Mouse (Mus musculus): ENCODE data around the gene F12.
"Not testable (repeated sequence)": the region's sequence is repeated elsewhere in the genome, so short reads cannot be mapped to it uniquely, and the experiment has no call there.

F12 gene

GRCm38 (mm10) chr13:55449679-55450441, 23.3 kb upstream of the F12 start:
- peak; percentile 51 to 54 for DNase-seq (ENCODE audit: low spot score in 2 of 2)

- no peak for DNase-seq (ENCODE audit: low spot score in 2 of 2)
Observed at GRCm38 (mm10) chr13:55449205-55449604, 22.6 kb upstream of the F12 start.

GRCm38 (mm10) chr13:55448131-55448530, 21.5 kb upstream of the F12 start:
- DNase-seq (ENCODE audit: low spot score in 2 of 2): no peak

GRCm38 (mm10) chr13:55447543-55447943, 20.9 kb upstream of the F12 start:
- peak in 1 of 2 experiments; percentile 48 for DNase-seq (ENCODE audit: low spot score in 2 of 2)

GRCm38 (mm10) chr13:55446483-55447105, 20.0 kb upstream of the F12 start:
- no peak for DNase-seq (ENCODE audit: low spot score in 2 of 2)

- no peak for DNase-seq (ENCODE audit: low spot score in 2 of 2)
Observed at GRCm38 (mm10) chr13:55445361-55446091, 18.9 kb upstream of the F12 start.

- peak; percentile 97 for DNase-seq (ENCODE audit: low spot score in 2 of 2)
Observed at GRCm38 (mm10) chr13:55444937-55445315, 18.3 kb upstream of the F12 start, which contains the start of gene Grk6. Grk6 (plus strand) TSS chr13:55445072.

- peak; percentile 67 to 76 for DNase-seq (ENCODE audit: low spot score in 2 of 2)
Observed at GRCm38 (mm10) chr13:55444286-55444936, 17.8 kb upstream of the F12 start.

- no peak for DNase-seq (ENCODE audit: low spot score in 2 of 2)
Observed at GRCm38 (mm10) chr13:55443799-55444285, 17.2 kb upstream of the F12 start.

- not testable (repeated sequence) for DNase-seq (ENCODE audit: low spot score in 2 of 2)
Observed at GRCm38 (mm10) chr13:55437111-55437629, 10.6 kb upstream of the F12 start.

- no peak for DNase-seq (ENCODE audit: low spot score in 2 of 2)
Observed at GRCm38 (mm10) chr13:55431889-55432685, 5.5 kb upstream of the F12 start.

GRCm38 (mm10) chr13:55430566-55430965, 4.0 kb upstream of the F12 start:
- DNase-seq (ENCODE audit: low spot score in 2 of 2): no peak

- peak in 1 of 2 experiments; percentile 53 for DNase-seq (ENCODE audit: low spot score in 2 of 2)
Observed at GRCm38 (mm10) chr13:55429226-55429888, 2.8 kb upstream of the F12 start.

GRCm38 (mm10) chr13:55420933-55421800, 5.4 kb downstream of the F12 start:
- DNase-seq (ENCODE audit: low spot score in 2 of 2): peak; percentile 59 to 70

- DNase-seq (ENCODE audit: low spot score in 2 of 2): no peak
Observed at GRCm38 (mm10) chr13:55420018-55420932, 6.3 kb downstream of the F12 start.

GRCm38 (mm10) chr13:55419142-55419541, 7.5 kb downstream of the F12 start:
- DNase-seq (ENCODE audit: low spot score in 2 of 2): no peak

GRCm38 (mm10) chr13:55418004-55418403, 8.6 kb downstream of the F12 start:
- peak; percentile 80 to 91 for DNase-seq (ENCODE audit: low spot score in 2 of 2)

- DNase-seq (ENCODE audit: low spot score in 2 of 2): no peak
Observed at GRCm38 (mm10) chr13:55414743-55415380, 11.7 kb downstream of the F12 start, which contains the start of gene Pfn3. Pfn3 (minus strand) TSS chr13:55415232.

Measured in spleen, postnatal 14 days (tissue).